Mouse (Mus musculus): ENCODE measurements around the gene Zfyve26. TPM values are rescaled to one million over a fixed set of nuclear protein-coding genes. Genes with fewer than 3 reads are reported as not detected.
A peak's percentile ranks its signal among the peaks of the same experiment; 100 is the strongest.

The Zfyve26 gene
- polyA plus RNA-seq, 1 experiment = 32.1 TPM

GRCm38 (mm10) chr12:79297884-79298636 lies 2.0 kb upstream of the Zfyve26 start:
- Histone ChIP-seq H3K27ac (ENCODE audit: insufficient read depth, low read length) (no peak overlapping the region), H3K4me1 (ENCODE audit: control insufficient read depth, insufficient read depth, low read length) (no peaks in the 10 kb centered on the region), H3K27me3 (ENCODE audit: control insufficient read depth, insufficient read depth, low read length) (no peaks in the 10 kb centered on the region), H3K4me3 (replicated peaks; ENCODE audit: insufficient read depth, low read depth, low read length) (no peak overlapping the region)
- 11% methylated on average over 15 of the region's 15 CpGs for WGBS
- no peak for TF ChIP-seq CTCF (IDR thresholded peaks at IDR 0.05; ENCODE audit: borderline replicate concordance, insufficient read depth, low read depth, low read length)
- TF ChIP-seq POLR2A (IDR thresholded peaks at IDR 0.05; ENCODE audit: borderline replicate concordance, insufficient read depth, low read length) = no peak
- no peak for DNase-seq

GRCm38 (mm10) chr12:79297121-79297576 lies 1.0 kb upstream of the Zfyve26 start, which contains the start of gene Rad51b:
Rad51b (plus strand) TSS chr12:79297282.
- no peak within 1 kb of the TSS for H3K27ac ChIP-seq (ENCODE audit: insufficient read depth, low read length)
- TF ChIP-seq CTCF (IDR thresholded peaks at IDR 0.05; ENCODE audit: borderline replicate concordance, insufficient read depth, low read depth, low read length) (no peak), POLR2A (IDR thresholded peaks at IDR 0.05; ENCODE audit: borderline replicate concordance, insufficient read depth, low read length) (no peak)
- WGBS = under 1% methylated on average over 21 of the region's 21 CpGs

GRCm38 (mm10) chr12:79292874-79293273 lies 3.2 kb downstream of the Zfyve26 start:
- DNase-seq = no peak
- H3K4me3 ChIP-seq (replicated peaks; ENCODE audit: insufficient read depth, low read depth, low read length) = no peak overlapping the region
- no peaks in the 10 kb centered on the region for H3K27me3 ChIP-seq (ENCODE audit: control insufficient read depth, insufficient read depth, low read length)
- TF ChIP-seq POLR2A (IDR thresholded peaks at IDR 0.05; ENCODE audit: borderline replicate concordance, insufficient read depth, low read length) = no peak
- no peak for TF ChIP-seq CTCF (IDR thresholded peaks at IDR 0.05; ENCODE audit: borderline replicate concordance, insufficient read depth, low read depth, low read length)
- H3K27ac ChIP-seq (ENCODE audit: insufficient read depth, low read length) = no peak overlapping the region
- 83% methylated on average over 6 of the region's 6 CpGs for WGBS
- H3K4me1 ChIP-seq (ENCODE audit: control insufficient read depth, insufficient read depth, low read length) = no peaks in the 10 kb centered on the region

More at GRCm38 (mm10) chr12:79297121-79297576, 1.0 kb upstream of the Zfyve26 start, which contains the start of gene Rad51b:
- DNase-seq = peak; percentile 65 to 81
- no peaks in the 10 kb centered on the region for H3K27me3 ChIP-seq (ENCODE audit: control insufficient read depth, insufficient read depth, low read length)
- H3K4me1 ChIP-seq (ENCODE audit: control insufficient read depth, insufficient read depth, low read length) = no peaks in the 10 kb centered on the region
- H3K4me3 ChIP-seq (replicated peaks; ENCODE audit: insufficient read depth, low read depth, low read length) = peak within 1 kb of the TSS; percentile 75

- WGBS = 87% methylated on average over 8 of the region's 8 CpGs
- H3K27ac ChIP-seq (ENCODE audit: insufficient read depth, low read length) = no peak overlapping the region
- no peak overlapping the region for H3K4me3 ChIP-seq (replicated peaks; ENCODE audit: insufficient read depth, low read depth, low read length)
- TF ChIP-seq CTCF (IDR thresholded peaks at IDR 0.05; ENCODE audit: borderline replicate concordance, insufficient read depth, low read depth, low read length) (no peak), POLR2A (IDR thresholded peaks at IDR 0.05; ENCODE audit: borderline replicate concordance, insufficient read depth, low read length) (no peak)
- H3K4me1 ChIP-seq (ENCODE audit: control insufficient read depth, insufficient read depth, low read length) = no peaks in the 10 kb centered on the region
- no peak for DNase-seq
- H3K27me3 ChIP-seq (ENCODE audit: control insufficient read depth, insufficient read depth, low read length) = no peaks in the 10 kb centered on the region
Measured at GRCm38 (mm10) chr12:79282595-79282994, 13.5 kb downstream of the Zfyve26 start.

- H3K4me1 ChIP-seq (ENCODE audit: control insufficient read depth, insufficient read depth, low read length) = no peaks in the 10 kb centered on the region
- H3K27me3 ChIP-seq (ENCODE audit: control insufficient read depth, insufficient read depth, low read length) = no peaks in the 10 kb centered on the region
- no peak overlapping the region for H3K4me3 ChIP-seq (replicated peaks; ENCODE audit: insufficient read depth, low read depth, low read length)
- 93% methylated on average over 13 of the region's 13 CpGs for WGBS
- H3K27ac ChIP-seq (ENCODE audit: insufficient read depth, low read length) = no peak overlapping the region
- DNase-seq = no peak
- TF ChIP-seq CTCF (IDR thresholded peaks at IDR 0.05; ENCODE audit: borderline replicate concordance, insufficient read depth, low read depth, low read length) (no peak), POLR2A (IDR thresholded peaks at IDR 0.05; ENCODE audit: borderline replicate concordance, insufficient read depth, low read length) (no peak)
Measured at GRCm38 (mm10) chr12:79279513-79280115, 16.5 kb downstream of the Zfyve26 start.

GRCm38 (mm10) chr12:79272604-79273003 lies 23.5 kb downstream of the Zfyve26 start:
- Histone ChIP-seq H3K4me1 (ENCODE audit: control insufficient read depth, insufficient read depth, low read length) (no peaks in the 10 kb centered on the region), H3K27ac (ENCODE audit: insufficient read depth, low read length) (no peak overlapping the region), H3K27me3 (ENCODE audit: control insufficient read depth, insufficient read depth, low read length) (no peaks in the 10 kb centered on the region), H3K4me3 (replicated peaks; ENCODE audit: insufficient read depth, low read depth, low read length) (no peak overlapping the region)
- TF ChIP-seq CTCF (IDR thresholded peaks at IDR 0.05; ENCODE audit: borderline replicate concordance, insufficient read depth, low read depth, low read length) = no peak
- no peak for TF ChIP-seq POLR2A (IDR thresholded peaks at IDR 0.05; ENCODE audit: borderline replicate concordance, insufficient read depth, low read length)
- WGBS = 86% methylated on average over 4 of the region's 4 CpGs
- DNase-seq = no peak

- no peak overlapping the region for H3K27ac ChIP-seq (ENCODE audit: insufficient read depth, low read length)
- H3K27me3 ChIP-seq (ENCODE audit: control insufficient read depth, insufficient read depth, low read length) = no peaks in the 10 kb centered on the region
- DNase-seq = no peak
- WGBS = 49% methylated on average over 5 of the region's 5 CpGs
- H3K4me1 ChIP-seq (ENCODE audit: control insufficient read depth, insufficient read depth, low read length) = no peaks in the 10 kb centered on the region
- TF ChIP-seq CTCF (IDR thresholded peaks at IDR 0.05; ENCODE audit: borderline replicate concordance, insufficient read depth, low read depth, low read length) (peak; percentile 38; the same call in 1 of the 2 replicates), POLR2A (IDR thresholded peaks at IDR 0.05; ENCODE audit: borderline replicate concordance, insufficient read depth, low read length) (no peak)
- no peak overlapping the region for H3K4me3 ChIP-seq (replicated peaks; ENCODE audit: insufficient read depth, low read depth, low read length)
Measured at GRCm38 (mm10) chr12:79261035-79261434, 35.1 kb downstream of the Zfyve26 start.
